Mouse (Mus musculus): ENCODE results near the gene Gm4881. TPM values are rescaled to one million over a fixed set of nuclear protein-coding genes. Genes with fewer than 3 reads are reported as not detected.

Gene Gm4881
- total and polyA plus RNA-seq, 2 experiments from 2014 or later = 3.8 to 6.4 TPM

DNA sequence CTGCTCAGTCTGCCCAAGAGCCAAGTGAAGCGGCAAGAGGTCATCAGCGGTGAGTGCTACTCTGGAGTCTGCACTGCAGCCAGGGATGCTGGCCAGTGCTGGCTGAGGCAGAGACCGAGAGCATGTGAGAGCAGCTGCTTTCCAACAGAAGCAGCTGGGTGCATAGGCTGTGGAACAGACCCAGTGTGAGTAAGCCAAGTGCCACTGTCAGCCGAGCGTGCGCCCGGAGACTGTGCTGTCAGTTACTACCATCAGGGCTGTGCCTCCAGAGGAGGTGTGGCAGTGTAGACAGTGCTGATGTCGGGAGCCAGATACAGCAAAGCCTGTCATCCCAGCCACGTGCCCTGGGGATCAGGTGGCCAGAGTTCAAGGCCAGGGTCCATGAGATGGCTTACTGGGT lies 24.6 kb downstream of the Gm4881 start:
- no peak for TF ChIP-seq CTCF (IDR thresholded peaks at IDR 0.05)
- ATAC-seq (ENCODE audit: low FRiP score) (no peak), DNase-seq (ENCODE audit: low spot score) (peak; percentile 45)
- Histone ChIP-seq H3K27me3 (ENCODE audit: insufficient read depth, low read length) (no peaks in the 10 kb centered on the region), H3K27ac (ENCODE audit: low read depth, low read length) (no peak overlapping the region), H3K4me2 (ENCODE audit: low read depth, low read length, poor library complexity, severe bottlenecking) (no peak overlapping the region), H3K36me3 (ENCODE audit: insufficient read depth, low read length) (peaks cover 68% of the 10 kb centered on the region), H3K9me3 (ENCODE audit: low read length) (no peaks in the 10 kb centered on the region), H3K4me3 (ENCODE audit: low read depth, low read length) (no peak overlapping the region), H3K4me1 (ENCODE audit: insufficient read depth, low read length) (no peaks in the 10 kb centered on the region), H3K9ac (replicated peaks; ENCODE audit: low read length, poor library complexity, severe bottlenecking) (no peak overlapping the region)
- WGBS = 90% methylated on average over 9 of the region's 9 CpGs

DNA sequence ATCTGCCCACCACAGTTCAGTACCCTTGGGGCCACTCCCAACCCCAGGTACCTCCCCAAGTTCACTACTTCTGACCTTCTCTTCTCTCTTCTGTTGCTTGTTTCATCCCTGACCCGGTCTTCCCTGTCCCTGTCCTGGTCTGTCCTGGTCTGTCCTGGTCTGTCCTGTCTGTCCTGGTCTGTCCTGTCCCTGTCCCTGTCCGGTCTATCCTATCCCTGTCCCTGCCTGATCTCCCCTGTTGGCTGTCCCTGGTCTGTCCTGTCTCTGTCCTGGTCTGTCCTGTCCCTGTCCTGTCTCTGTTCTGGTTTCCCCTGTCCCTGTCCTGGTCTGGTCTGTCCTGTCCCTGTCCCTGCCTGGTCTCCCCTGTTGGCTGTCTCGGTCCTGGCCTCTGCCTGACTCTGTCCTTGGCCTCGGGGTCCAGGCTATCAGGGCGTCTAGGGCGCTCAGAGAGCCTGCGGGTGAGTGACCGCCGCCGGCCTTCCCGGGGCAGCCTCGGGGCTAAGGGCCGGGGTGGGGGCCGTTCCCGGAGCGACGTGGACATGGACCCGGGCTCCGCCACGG lies 25.5 kb downstream of the Gm4881 start:
- Histone ChIP-seq H3K27me3 (ENCODE audit: insufficient read depth, low read length) (no peaks in the 10 kb centered on the region), H3K9ac (replicated peaks; ENCODE audit: low read length, poor library complexity, severe bottlenecking) (no peak overlapping the region), H3K9me3 (ENCODE audit: low read length) (no peaks in the 10 kb centered on the region), H3K4me3 (ENCODE audit: low read depth, low read length) (no peak overlapping the region), H3K36me3 (ENCODE audit: insufficient read depth, low read length) (peaks cover 60% of the 10 kb centered on the region), H3K27ac (ENCODE audit: low read depth, low read length) (no peak overlapping the region), H3K4me1 (ENCODE audit: insufficient read depth, low read length) (no peaks in the 10 kb centered on the region), H3K4me2 (ENCODE audit: low read depth, low read length, poor library complexity, severe bottlenecking) (no peak overlapping the region)
- TF ChIP-seq CTCF (IDR thresholded peaks at IDR 0.05) = no peak
- DNase-seq (ENCODE audit: low spot score) = no peak
- 93% methylated on average over 20 of the region's 20 CpGs for WGBS
- no peak for ATAC-seq (ENCODE audit: low FRiP score)

DNA sequence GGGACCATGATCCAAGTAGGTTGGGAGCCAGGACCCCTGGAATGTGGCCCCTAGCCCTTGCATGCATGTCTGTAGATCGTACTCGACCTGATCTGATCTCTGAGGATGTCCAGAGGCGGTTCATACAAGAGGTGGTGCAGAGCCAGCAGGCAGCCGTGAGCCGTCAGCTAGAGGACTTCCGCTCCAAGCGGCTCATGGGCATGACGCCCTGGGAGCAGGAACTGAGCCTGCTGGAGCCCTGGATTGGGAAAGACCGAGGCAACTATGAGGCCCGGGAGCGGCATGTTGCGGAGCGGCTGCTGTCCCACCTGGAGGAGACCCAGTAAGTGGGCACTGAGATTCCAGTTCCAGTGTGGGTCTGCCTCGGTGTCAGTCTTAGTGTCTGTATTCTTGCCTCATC lies 31.8 kb downstream of the Gm4881 start:
- Histone ChIP-seq H3K9ac (replicated peaks; ENCODE audit: low read length, poor library complexity, severe bottlenecking) (no peak overlapping the region), H3K27ac (ENCODE audit: low read depth, low read length) (no peak overlapping the region), H3K36me3 (ENCODE audit: insufficient read depth, low read length) (peaks cover 43% of the 10 kb centered on the region), H3K4me2 (ENCODE audit: low read depth, low read length, poor library complexity, severe bottlenecking) (no peak overlapping the region), H3K4me1 (ENCODE audit: insufficient read depth, low read length) (no peaks in the 10 kb centered on the region), H3K9me3 (ENCODE audit: low read length) (no peaks in the 10 kb centered on the region), H3K27me3 (ENCODE audit: insufficient read depth, low read length) (no peaks in the 10 kb centered on the region), H3K4me3 (ENCODE audit: low read depth, low read length) (no peak overlapping the region)
- no peak for TF ChIP-seq CTCF (IDR thresholded peaks at IDR 0.05)
- ATAC-seq (ENCODE audit: low FRiP score) = no peak
- 93% methylated on average over 14 of the region's 14 CpGs for WGBS
- DNase-seq (ENCODE audit: low spot score) = no peak

DNA sequence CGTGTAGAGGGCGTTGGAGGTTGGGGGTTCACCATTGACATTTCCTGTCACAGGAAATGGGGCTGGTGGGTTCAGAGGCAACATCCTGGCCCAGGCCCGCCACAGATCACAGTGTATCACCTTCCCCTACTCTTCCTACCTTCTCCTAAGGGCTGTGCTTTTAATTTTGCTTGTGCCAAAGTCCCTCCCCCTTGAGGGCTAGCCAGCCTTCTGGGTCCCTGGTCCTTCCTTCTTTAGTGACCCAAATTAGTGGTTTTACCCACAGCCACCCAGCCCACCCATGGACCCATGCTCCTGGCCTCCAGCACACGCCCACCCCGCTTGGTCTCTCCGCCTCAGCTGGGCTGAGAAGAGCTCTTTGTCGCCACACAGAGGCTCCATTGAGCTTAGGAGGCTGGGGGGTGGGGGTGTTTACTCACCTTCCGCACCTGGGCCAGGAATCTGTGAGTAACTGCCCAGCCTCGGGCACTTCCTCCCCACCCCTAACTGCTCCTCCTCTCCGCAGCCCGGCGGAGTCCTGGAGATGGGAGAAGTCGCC lies 37.0 kb downstream of the Gm4881 start:
- H3K4me2 ChIP-seq (ENCODE audit: low read depth, low read length, poor library complexity, severe bottlenecking) = no peak overlapping the region
- no peaks in the 10 kb centered on the region for H3K9me3 ChIP-seq (ENCODE audit: low read length)
- peak; percentile 20 for TF ChIP-seq CTCF (IDR thresholded peaks at IDR 0.05)
- no peaks in the 10 kb centered on the region; the same call in 1 of the 2 replicates for H3K4me1 ChIP-seq (ENCODE audit: insufficient read depth, low read length)
- ATAC-seq (ENCODE audit: low FRiP score) (no peak), DNase-seq (ENCODE audit: low spot score) (no peak)
- H3K27me3 ChIP-seq (ENCODE audit: insufficient read depth, low read length) = no peaks in the 10 kb centered on the region
- no peak overlapping the region for H3K27ac ChIP-seq (ENCODE audit: low read depth, low read length)
- H3K9ac ChIP-seq (replicated peaks; ENCODE audit: low read length, poor library complexity, severe bottlenecking) = peak overlapping the region; percentile 29; the same call in 1 of the 2 replicates
- H3K4me3 ChIP-seq (ENCODE audit: low read depth, low read length) = no peak overlapping the region
- peaks cover 24% of the 10 kb centered on the region for H3K36me3 ChIP-seq (ENCODE audit: insufficient read depth, low read length)
- 39% methylated on average over 13 of the region's 13 CpGs for WGBS

DNA sequence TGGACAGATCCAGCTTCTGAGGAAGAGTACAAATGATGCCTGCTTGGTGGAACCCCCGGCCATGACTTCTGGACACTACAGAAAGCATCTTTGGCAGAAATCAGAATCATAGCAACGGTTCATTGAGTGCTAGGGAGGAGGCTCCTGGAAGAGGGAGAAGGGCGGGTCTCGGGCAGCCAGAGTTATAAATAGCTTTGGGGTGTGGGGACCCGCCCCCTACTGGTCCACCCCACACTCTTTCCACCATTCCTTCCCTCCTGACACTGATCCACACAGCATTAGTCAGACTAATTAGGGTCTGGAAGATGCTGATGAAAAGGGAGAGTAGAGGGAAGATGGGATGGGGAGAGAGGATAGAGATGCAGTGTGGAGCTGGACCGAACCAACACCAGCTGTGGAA lies 37.7 kb downstream of the Gm4881 start:
- 41% methylated on average over 6 of the region's 6 CpGs for WGBS
- no peak for TF ChIP-seq CTCF (IDR thresholded peaks at IDR 0.05)

DNA sequence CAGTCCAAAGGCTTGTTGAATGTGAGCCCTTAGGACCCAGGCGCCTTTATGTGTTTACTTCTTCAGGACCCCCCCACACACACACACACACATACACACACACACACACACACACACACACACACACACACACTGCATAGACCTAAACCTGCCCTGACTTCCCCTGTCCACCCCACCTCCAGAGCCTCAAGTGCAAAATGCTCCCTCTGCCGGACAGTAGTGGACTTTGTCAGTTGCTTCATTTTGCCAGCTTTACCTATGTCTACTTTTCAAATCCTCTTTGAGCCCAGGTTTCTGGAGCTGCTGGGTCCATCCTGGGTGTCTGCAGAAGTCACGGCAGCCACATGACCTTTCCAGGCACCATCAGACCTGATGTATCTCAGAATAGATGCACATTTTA lies 39.4 kb downstream of the Gm4881 start:
- 10% methylated on average over 3 of the region's 3 CpGs for WGBS
- DNase-seq (ENCODE audit: low spot score) (peak; percentile 82), ATAC-seq (ENCODE audit: low FRiP score) (peak; percentile 33)
- H3K9me3 ChIP-seq (ENCODE audit: low read length) = no peaks in the 10 kb centered on the region
- peaks cover 18% of the 10 kb centered on the region; the same call in 1 of the 2 replicates for H3K36me3 ChIP-seq (ENCODE audit: insufficient read depth, low read length)
- H3K27ac ChIP-seq (ENCODE audit: low read depth, low read length) = 0 out of 2 replicates have a peak overlapping the region, but pooled peaks have one; percentile 82
- peak overlapping the region; percentile 55 for H3K4me3 ChIP-seq (ENCODE audit: low read depth, low read length)
- H3K27me3 ChIP-seq (ENCODE audit: insufficient read depth, low read length) = no peaks in the 10 kb centered on the region
- peak overlapping the region; percentile 68 for H3K9ac ChIP-seq (replicated peaks; ENCODE audit: low read length, poor library complexity, severe bottlenecking)
- H3K4me1 ChIP-seq (ENCODE audit: insufficient read depth, low read length) = no peaks in the 10 kb centered on the region; the same call in 1 of the 2 replicates
- peak overlapping the region; percentile 83 for H3K4me2 ChIP-seq (ENCODE audit: low read depth, low read length, poor library complexity, severe bottlenecking)
- peak; percentile 88 for TF ChIP-seq CTCF (IDR thresholded peaks at IDR 0.05)

More for the DNA sequence above, 37.7 kb downstream of the Gm4881 start:
- Histone ChIP-seq H3K9ac (replicated peaks; ENCODE audit: low read length, poor library complexity, severe bottlenecking) (0 out of 2 replicates have a peak overlapping the region, but pooled peaks have one; percentile 29), H3K4me1 (ENCODE audit: insufficient read depth, low read length) (no peaks in the 10 kb centered on the region; the same call in 1 of the 2 replicates), H3K9me3 (ENCODE audit: low read length) (no peaks in the 10 kb centered on the region), H3K27me3 (ENCODE audit: insufficient read depth, low read length) (no peaks in the 10 kb centered on the region), H3K4me2 (ENCODE audit: low read depth, low read length, poor library complexity, severe bottlenecking) (no peak overlapping the region), H3K27ac (ENCODE audit: low read depth, low read length) (no peak overlapping the region), H3K36me3 (ENCODE audit: insufficient read depth, low read length) (peaks cover 24% of the 10 kb centered on the region), H3K4me3 (ENCODE audit: low read depth, low read length) (no peak overlapping the region)
- no peak for DNase-seq (ENCODE audit: low spot score)
- no peak for ATAC-seq (ENCODE audit: low FRiP score)
